Mouse (Mus musculus) brain, embryonic 14.5 days (tissue): ENCODE results near the gene Anapc16. TPM values are rescaled to one million over a fixed set of nuclear protein-coding genes. Genes with fewer than 3 reads are reported as not detected.

Experiments
- DNase-seq: peaks from one replicate; pipeline ENCODE4 v3.0.0-alpha.2; 2011; ENCODE audit warnings: low read depth
- CTCF ChIP-seq: fragments of 200-500 bp; IDR thresholded peaks from 2 replicates; pipeline ENCODE4 v1.5.1; 2012; ENCODE audit warnings: inconsistent platforms, mild to moderate bottlenecking, moderate library complexity, borderline replicate concordance; ENCODE audit not compliant: insufficient read depth, insufficient read length; ENCODE audit errors: extremely low read depth
- POLR2A ChIP-seq: fragments of 200-500 bp; IDR thresholded peaks from 2 replicates; pipeline ENCODE4 v1.6.1; 2012; ENCODE audit warnings: mild to moderate bottlenecking, inconsistent platforms, borderline replicate concordance; ENCODE audit not compliant: poor library complexity, insufficient read depth, insufficient read length, severe bottlenecking; ENCODE audit errors: extremely low read depth
- polyA plus RNA-seq: library from polyadenylated mRNA; depleted of rRNA; stranded (reverse); fragments of >200 nt; gene quantifications from 2 replicates; pipeline ENCODE4 v1.2.3, GENCODE M21; 2012; rRNA removed

Gene Anapc16
- 85.9 and 112 TPM in 2 replicates for polyA plus RNA-seq

DNA sequence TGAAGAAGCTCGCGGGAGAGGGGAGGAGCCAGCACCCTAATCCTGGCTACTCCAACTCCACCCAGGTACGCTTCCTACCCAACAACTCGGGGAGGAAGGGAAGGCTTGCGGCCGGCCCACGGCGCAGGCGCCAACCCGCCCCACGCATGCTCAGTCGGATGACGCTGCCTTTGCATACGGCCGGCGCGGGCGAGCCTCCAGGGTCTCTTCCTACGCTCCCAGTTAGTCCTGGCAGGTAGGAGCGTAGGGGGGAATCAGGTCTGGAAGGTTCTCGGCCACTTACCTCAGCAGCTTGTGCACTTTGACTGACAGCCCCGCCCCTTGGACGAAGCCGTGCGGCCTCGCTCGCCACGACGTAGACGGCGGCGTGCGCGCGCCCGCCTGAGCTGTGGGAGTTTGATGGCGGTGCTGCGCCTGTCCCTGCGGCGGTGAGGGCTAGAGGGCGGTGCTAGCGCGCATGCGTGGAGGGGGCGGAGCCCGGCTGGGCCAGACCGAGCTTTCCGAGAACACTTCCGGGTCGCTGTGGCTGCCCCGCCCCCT is at the start of gene Anapc16, which contains the start of gene Ascc1:
Gene Anapc16 (minus strand): TSS at position 463 of the 540 bp plus-strand sequence.
Gene Ascc1 (plus strand): TSS at position 133 of the 540 bp plus-strand sequence.
- DNase-seq, result peak; percentile 99
- TF ChIP-seq POLR2A (peak; percentile 83; the same call in 1 of the 2 replicates), CTCF (no peak)

DNA sequence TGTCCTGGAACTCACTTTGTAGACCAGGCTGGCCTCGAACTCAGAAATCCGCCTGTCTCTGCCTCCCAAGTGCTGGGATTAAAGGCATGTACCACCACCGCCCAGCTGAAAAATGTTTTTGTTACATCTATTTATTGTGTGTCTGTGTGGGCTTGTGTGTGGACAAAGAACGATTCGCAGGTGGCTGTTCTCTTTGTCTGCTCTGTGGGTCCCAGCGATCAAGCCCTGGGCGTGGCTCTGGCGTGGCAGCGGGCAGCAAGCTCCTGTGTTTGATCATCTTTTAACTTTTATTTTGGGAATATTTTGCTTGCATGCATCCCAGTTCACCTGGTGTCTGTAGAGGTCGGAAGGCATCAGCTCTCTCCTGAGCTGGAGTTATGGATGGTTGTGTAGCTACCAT is 47.6 kb upstream of the Anapc16 start:
- DNase-seq, result no peak
- TF ChIP-seq POLR2A, result no peak
- TF ChIP-seq CTCF, result no peak

DNA sequence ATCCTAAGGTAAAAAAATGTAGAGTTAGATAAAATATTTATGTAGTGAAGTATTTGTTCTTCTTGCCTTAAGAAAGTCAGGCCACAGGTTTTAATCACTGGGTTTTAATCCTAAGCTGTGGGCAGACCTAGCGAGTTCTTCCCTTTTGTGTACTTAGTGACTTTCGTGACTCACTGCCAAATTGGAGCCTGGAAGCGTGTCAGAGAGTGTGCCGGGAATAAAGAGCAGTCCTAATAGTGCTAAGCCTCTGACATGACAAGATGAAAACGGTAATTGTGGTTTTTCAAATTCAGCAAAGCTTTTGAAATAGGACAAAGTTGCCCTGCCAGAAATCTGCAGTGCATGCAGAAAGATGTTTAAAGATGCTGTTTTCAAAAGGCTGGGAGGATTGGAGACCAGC is 43.8 kb upstream of the Anapc16 start:
- peak; percentile 79 for DNase-seq
- TF ChIP-seq POLR2A (no peak), CTCF (no peak)

DNA sequence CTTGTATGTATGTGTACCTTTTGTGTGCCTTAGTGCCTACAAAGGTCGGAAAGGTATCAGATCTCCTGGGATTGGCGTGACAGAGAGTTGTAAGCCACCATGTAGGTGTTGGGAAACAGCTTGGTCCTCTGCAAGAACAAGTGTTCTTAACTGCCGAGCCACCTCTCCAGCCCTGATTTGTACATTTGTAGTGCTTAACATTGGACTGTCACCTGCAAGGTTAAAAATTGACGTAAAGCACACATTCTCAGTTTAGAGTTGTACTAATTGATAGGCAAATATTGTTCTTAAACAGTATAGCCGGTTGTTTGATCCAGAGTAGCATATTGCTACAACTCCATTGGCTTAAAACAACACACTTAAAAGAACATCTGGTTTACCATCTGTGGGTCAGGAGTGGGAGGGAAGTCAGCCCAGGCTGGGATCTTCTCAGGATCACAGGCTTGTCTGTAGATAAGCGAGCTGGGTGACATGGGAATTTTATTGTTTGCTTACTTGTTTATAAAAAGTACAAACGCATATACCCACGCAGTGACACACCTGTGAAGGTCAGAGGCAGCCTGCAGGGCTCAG is 39.5 kb upstream of the Anapc16 start:
- TF ChIP-seq CTCF (no peak), POLR2A (no peak)
- DNase-seq, result no peak

DNA sequence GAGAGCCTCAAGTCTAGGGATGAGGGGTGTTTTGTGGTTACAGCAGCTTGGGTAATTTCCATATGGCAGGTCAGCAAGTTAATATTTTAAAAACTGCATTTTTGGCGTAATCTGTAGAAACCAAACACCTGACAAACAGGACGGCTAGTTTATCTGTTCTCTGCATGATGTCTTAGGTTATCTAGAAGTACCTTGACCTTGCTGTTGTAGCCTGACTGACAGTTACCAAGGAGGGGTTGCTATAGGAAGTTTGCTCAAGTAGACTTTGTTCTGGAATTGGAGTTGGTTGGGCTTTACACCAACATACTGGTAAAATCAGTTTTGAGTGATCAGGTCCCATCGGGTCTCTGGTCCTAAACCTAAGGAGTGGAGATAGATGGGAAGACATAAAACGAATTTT is 32.8 kb upstream of the Anapc16 start:
- no peak for DNase-seq
- TF ChIP-seq CTCF (no peak), POLR2A (no peak)

DNA sequence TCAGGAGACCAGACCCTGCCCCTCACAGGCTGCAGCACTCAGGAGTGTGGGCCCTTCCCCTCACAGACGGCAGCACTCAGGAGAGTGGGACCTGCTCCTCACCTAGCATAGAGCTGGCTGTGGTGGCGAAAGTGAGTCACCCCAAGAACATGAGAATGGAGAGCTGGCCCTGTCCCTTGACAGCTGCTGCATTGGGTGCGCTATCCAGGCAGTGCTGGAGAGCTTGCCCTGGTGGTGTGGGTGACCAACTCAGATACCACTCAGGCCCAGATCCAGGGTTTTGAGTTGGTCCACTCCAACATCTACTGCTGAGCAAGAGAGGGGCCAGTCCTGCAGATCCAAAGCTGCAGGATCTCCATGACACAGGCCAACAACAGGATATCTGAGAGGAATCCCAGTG is 31.7 kb upstream of the Anapc16 start:
- no peak for TF ChIP-seq CTCF
- TF ChIP-seq POLR2A, result no peak
- DNase-seq, result no peak

DNA sequence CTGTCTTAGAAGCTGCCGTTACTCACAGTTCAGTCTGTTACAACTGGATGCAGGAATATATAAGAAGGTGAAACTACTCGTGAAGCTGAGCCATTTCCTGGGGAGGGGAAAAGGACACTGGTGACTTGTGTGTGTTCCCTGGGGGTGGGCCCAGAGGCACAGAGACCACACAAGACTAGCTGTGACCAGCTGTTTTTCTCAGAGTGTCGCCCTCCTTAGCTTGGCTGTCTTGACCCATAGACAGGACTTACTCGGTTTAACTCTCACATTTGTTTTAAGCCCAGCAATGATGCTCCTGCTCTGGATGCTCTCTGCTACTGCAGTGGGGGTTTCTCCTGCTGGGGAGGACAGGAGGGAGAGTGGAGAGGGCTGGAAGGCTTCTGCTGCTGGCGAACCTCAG is 30.1 kb upstream of the Anapc16 start:
- TF ChIP-seq POLR2A (no peak), CTCF (no peak)
- peak; percentile 5 for DNase-seq

- TF ChIP-seq CTCF (no peak), POLR2A (no peak)
- DNase-seq, result peak; percentile 52
These were observed 29.7 kb upstream of the Anapc16 start for GRCm38 (mm10) chr10:60032622-60033021.

DNA sequence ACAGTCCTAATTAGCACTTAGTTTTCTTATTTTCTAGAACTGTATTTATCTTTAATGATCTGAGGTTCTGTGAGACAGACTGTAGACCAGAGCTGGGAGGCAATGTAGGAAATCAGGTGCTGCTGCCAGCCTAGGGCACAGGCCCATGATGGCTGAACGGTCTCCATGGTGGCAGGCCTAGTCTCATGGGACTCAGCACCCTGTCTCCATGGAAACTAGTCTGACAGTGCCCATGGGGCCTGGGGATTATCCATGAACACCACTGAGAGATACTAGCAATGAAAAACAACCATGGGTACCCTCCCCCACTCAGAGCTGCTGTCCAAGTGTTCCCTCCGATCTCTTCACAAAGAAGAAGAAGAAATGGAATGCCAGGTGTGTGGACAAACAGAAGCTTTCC is 29.1 kb upstream of the Anapc16 start:
- peak; percentile 65 for DNase-seq
- no peak for TF ChIP-seq CTCF
- TF ChIP-seq POLR2A, result no peak

- TF ChIP-seq POLR2A, result no peak
- DNase-seq, result no peak
These were observed 28.6 kb upstream of the Anapc16 start for GRCm38 (mm10) chr10:60031562-60031961.

DNA sequence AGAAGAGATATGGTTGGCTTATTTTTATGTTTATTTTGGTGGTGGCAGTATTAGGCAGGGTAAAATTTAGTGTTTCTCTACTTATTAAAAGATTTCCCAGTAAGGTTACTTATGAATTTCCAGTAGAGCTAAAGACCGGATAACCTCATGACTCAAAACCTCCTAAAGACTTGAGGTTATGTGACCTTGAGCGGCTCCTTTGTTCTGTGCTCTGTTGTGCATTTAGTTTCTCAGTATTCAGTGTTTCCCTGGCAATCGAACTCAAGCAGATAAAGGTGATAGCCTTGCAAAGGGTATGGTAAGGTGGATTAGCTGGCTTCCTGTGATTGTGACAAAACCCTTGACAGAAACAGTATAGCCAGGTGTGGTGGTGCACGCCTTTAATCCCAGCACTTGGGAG is 26.5 kb upstream of the Anapc16 start:
- TF ChIP-seq CTCF (no peak), POLR2A (no peak)
- DNase-seq, result peak; percentile 11

DNA sequence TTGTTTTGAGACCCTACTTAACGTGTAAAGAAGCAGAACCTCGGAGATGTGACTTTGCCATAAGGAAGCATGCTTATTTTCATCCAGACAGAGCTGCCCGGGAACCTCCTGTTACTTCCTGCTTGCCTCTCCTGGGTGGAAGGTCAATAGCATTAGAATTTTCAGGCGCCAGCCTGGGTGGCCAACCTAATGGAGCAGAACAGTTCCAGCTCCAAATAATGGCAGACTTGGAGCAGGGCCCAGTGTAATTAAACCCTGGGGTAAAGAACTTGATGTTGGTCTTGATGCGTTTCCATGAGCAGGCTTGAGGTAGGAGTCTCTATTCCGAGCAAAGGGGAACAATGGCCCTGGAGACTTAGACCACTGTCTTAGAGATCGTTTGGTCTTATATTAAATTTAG is 26.0 kb upstream of the Anapc16 start:
- DNase-seq, result peak; percentile 88
- TF ChIP-seq POLR2A (no peak), CTCF (no peak)

DNA sequence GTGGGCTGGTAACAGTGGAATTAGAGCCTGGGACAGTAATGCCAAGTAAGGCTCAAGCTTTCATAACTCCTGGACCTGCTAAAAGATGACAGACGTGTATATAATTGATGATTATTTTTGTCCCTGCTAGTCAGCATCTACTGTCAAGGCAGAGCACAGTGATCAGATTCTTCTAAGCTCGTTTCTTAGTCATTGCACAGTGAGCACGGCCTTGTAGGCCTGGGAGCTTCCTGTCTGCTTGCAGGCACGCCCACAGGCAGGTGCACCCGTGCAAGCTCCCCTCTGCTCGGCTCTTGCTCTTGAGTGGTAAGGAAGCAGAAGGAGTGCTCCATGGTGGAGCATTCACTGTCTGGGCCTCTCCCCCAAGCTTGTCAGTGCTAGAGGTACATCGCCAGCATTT is 25.2 kb upstream of the Anapc16 start:
- TF ChIP-seq CTCF (no peak), POLR2A (no peak)
- peak; percentile 5 for DNase-seq
